Mouse (Mus musculus) layer of hippocampus, adult 8-10 months (tissue): Measurements from ENCODE around the gene Borcs5. TPM values are rescaled to one million over a fixed set of nuclear protein-coding genes. Genes with fewer than 3 reads are reported as not detected.

ENCODE experiments used
- DNase-seq, 2 experiments: peaks; one replicate each; pipeline ENCODE4 v3.0.0; 2022; ENCODE audit warnings: low spot score in 2 of 2
- total RNA-seq, 4 experiments: library from RNA; stranded (reverse); gene quantifications; 2 replicates each; pipeline ENCODE4 v1.2.4; 2022

Borcs5 gene
- total RNA-seq, 4 experiments from 2014 or later = 32.1 to 39.9 (median 34.0) TPM

DNA sequence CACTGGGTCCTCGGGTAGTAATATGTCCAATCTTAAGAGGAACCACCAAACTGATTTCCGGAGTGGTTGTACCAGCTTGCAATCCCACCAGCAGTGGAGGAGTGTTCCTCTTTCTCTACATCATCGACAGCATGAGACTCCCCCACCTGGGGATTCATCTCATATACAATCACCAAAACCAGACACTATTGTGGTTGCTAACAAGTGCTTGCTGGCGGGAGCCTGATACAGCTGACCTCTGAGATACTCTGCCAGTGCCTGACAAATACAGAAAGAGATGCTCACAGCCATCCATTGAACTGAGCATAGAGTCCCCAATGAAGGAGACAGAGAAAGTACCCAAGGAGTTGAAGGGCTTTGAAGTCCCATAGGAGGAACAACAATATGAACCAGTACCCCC lies 116.7 kb downstream of the Borcs5 start:
- DNase-seq = no peak

Other genes with a start within 250 kb of the Borcs5 start
- gene Bcl2l14, start 243.2 kb upstream of the Borcs5 start, total RNA-seq = not detected
- 10 to 100 TPM; 49.4 to 62.8 (median 50.2) TPM for gene Lrp6, start 72.5 kb upstream of the Borcs5 start, total RNA-seq
- 10 to 100 TPM in 2 of 4 experiments, 1 to 10 TPM in 2; 8.0 to 11.6 (median 10.4) TPM for gene Mansc1, start 7.0 kb upstream of the Borcs5 start, total RNA-seq
- 10 to 100 TPM; 10.4 to 13.8 (median 11.5) TPM for gene Dusp16, start 153.1 kb downstream of the Borcs5 start, total RNA-seq
- 10 to 100 TPM; 37.8 to 51.0 (median 44.1) TPM for gene Crebl2, start 190.6 kb downstream of the Borcs5 start, total RNA-seq